Mouse (Mus musculus): Measurements from ENCODE around the gene Scarf2. TPM values are rescaled to one million over a fixed set of nuclear protein-coding genes. Genes with fewer than 3 reads are reported as not detected.

Gene Scarf2
- not detected in 2 replicates for total RNA-seq (2017)

- no peak for ATAC-seq (replicated peaks; ENCODE audit: low read depth, poor library complexity, severe bottlenecking)
These were observed at the start of gene Scarf2 for GRCm38 (mm10) chr16:17796971-17797811. TSS of gene Scarf2 (plus strand) at chr16:17797282.

DNA sequence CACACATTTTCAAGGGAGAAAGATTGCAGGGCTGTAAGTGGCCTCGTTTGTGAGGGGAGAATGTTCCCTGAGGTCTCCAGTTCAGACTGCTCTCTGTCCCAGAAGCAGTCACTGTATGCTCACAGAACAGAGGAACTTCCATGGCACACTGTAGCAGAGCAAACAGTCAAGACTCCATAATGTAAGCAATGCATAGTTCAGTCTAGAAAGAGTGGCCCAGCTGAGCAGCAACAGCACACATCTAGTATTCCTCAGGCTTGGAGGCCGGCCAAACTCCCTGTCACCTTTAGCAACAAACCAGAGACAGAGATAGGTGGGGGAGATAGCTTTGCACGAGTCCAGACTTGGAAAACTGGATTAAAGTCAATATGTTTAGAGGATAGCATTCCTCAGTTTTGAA lies 44.1 kb upstream of the Scarf2 start:
- ATAC-seq (replicated peaks; ENCODE audit: low read depth, poor library complexity, severe bottlenecking) = no peak

DNA sequence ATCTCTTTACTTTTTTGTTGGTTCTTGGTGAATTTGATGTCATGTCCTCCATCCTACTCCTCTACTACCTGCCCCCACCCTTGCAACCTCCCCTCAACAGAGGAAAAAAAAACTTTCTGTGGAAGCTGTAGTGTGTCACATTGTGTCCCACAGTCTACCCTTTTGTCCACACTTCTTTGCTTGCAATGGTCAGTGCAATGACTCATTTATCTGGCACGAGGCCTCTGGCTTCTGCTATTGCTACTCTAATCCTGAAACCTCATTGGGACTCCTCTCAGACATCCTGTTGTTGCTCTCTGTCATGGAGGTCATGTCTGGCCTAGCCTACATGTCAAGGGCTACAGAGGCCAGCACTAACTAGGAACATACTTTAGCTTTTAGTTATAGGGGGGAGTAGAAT lies 43.4 kb upstream of the Scarf2 start:
- no peak for ATAC-seq (replicated peaks; ENCODE audit: low read depth, poor library complexity, severe bottlenecking)

DNA sequence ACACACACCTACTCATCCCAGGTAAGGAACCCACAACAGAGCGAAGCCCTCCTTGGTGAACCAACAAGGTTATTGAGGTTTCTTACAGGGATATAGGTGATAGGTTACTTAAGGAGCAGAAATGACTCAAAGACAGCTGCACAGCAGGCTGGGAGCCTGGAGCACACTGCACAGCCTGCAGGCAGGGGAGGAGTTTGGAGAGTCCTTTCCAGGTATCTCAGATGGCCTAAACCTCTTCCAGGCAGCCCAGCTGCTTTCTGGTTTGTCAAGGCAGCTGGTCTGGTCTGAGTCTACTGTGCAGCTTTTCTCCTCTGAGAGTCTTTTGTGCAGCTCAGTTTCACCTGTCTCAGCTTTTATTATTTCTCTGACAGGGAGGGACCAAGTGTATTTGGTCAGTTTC lies 39.3 kb upstream of the Scarf2 start:
- no peak for ATAC-seq (replicated peaks; ENCODE audit: low read depth, poor library complexity, severe bottlenecking)

- peak; percentile 6; the same call in 1 of the 2 replicates for ATAC-seq (replicated peaks; ENCODE audit: low read depth, poor library complexity, severe bottlenecking)
These were observed 38.2 kb upstream of the Scarf2 start for GRCm38 (mm10) chr16:17758902-17759301.

DNA sequence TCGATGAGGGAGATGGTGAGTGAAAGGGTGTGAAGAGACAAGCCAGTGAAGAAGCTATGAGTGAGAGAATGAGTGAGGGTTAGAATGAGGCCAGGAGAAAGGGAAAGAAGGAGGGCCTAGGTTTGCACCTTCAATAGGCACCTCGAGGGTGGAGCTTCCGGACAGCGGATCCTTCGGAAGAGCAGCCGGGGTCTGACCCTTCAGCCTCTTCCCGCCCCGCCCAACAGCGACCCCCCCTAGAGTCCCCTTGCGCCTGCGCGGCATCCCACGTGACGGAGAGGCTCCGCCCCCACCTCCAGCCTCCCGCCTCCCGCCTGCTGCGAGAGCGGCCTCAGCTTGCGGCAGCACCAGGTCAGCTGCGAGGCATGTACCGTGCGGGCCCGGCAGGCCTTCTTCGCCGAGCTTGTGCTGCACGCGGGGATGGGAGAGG lies 37.7 kb upstream of the Scarf2 start, which contains the start of gene Klhl22:
TSS of gene Klhl22 (plus strand) at position 275 of the 430 bp plus-strand sequence.
- ATAC-seq (replicated peaks; ENCODE audit: low read depth, poor library complexity, severe bottlenecking) = peak; percentile 59

DNA sequence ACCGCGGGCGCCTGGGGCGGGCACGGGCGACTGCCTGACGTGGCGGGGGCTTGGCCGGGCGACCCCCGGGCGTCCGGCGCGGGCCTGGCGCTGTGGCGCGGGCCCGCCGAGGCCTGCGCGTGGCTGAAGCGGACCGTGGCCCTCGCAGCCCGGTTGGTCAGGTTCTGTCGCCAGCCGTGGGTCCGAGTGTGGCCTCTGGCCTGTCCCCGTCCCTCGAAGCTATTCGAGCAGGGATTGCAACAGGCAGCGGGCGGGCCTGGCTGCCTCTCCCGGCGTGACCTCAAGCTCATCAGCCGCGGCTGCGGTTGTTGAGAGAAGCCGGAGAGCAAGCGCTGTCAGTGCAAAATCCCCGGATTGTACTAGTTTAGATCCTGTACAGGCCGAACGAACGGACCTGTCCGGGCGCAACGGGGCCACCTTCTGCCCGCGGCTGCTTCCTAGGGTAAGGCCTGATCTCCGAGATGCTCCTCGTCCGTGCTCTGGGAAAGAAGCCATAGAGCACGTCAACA lies 37.2 kb upstream of the Scarf2 start:
- ATAC-seq (replicated peaks; ENCODE audit: low read depth, poor library complexity, severe bottlenecking) = peak; percentile 31

DNA sequence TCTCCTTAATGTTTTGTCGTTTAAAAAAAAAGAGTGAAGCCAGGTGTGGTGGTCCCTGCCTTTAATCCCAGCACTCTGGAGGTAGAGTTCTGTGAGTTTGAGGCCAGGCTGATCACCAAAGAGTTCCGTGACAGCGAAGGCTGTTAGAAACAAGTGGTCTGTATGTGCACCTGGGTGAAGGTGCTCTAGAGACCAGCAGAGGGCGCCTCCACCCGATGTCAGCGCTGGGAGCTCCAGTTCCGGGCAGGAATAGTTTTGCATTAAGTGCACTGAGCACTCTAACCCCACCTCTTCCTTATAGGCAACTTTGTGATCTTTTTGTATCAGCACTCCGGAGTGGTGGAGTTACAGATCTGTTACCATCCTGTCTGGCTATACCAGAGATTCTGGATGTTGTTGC lies 36.4 kb upstream of the Scarf2 start:
- ATAC-seq (replicated peaks; ENCODE audit: low read depth, poor library complexity, severe bottlenecking) = peak; percentile 50

GRCm38 (mm10) chr16:17761074-17761473 lies 36.0 kb upstream of the Scarf2 start:
- ATAC-seq (replicated peaks; ENCODE audit: low read depth, poor library complexity, severe bottlenecking) = peak; percentile 59

DNA sequence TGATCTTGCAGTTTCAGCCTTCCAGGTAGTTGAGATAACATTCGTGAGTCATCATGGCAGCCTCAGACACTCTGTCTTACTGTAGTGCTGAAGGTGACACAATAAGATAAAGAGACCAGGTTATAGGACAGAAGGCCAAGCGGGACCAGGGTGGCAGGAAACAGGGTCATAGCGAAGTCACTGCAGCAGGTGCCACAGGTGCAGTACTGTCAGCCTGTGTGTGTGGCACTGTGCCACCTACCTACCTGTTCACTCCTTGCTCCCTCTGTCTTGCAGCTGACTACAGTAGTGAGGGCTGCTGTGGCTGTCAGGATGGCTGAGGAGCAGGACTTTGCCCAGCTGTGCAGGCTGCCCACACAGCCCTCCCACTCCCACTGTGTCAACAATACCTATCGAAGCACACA lies 33.0 kb upstream of the Scarf2 start:
- no peak for ATAC-seq (replicated peaks; ENCODE audit: low read depth, poor library complexity, severe bottlenecking)

DNA sequence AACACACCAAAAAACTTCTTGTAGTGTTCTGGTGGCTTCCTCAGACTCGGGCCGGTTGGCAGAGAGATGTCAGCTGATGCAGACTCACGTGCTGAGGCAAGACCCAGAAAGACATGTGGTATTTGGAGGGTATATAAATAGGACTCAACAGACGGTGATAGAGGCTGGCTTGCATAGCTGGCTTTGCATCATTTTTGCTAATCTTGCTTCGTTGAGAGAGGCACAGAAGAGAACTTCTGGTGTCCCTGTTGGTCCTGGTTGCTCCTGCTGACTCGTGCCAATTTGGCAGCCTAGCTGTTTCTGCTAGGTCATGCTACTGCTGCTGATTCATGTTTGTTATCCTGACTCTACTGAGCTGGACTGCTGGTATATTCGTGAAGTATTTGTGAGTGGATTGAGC lies 28.2 kb upstream of the Scarf2 start:
- no peak for ATAC-seq (replicated peaks; ENCODE audit: low read depth, poor library complexity, severe bottlenecking)

DNA sequence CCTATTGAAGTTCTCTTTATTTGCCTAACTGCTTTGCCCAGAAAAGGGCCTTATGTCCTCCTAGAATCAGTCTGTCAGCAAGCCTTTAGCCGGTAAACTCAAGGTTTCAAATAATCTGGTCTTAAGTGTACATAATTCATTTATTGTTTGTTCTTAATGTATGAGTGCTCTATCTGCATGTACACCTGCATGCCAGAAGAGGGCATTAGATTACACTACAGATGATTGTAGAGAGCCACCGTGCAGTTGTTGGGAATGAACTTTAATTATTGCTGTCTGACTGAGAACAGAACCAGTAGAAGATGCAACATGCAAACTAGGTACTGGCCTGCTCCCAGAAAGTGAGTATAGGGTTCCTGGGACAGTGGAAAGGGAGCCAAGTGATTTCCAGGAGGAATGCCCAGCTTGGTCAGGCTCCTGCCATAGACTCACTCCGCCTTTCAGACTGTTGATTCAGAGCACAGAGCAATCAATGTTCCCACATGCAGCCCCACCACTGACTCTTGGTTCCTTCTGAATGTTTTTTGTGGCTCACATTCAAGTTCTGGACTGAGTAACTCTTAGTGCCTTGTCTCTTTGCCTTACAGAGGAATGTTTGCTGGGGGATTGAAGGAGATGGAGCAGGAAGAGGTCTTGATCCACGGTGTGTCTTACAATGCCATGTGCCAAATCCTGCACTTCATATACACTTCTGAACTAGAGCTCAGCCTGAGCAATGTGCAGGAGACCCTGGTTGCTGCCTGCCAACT lies 25.8 kb upstream of the Scarf2 start:
- ATAC-seq (replicated peaks; ENCODE audit: low read depth, poor library complexity, severe bottlenecking) = no peak

GRCm38 (mm10) chr16:17776828-17777227 lies 20.3 kb upstream of the Scarf2 start:
- peak; percentile 69; the same call in 1 of the 2 replicates for ATAC-seq (replicated peaks; ENCODE audit: low read depth, poor library complexity, severe bottlenecking)

- ATAC-seq (replicated peaks; ENCODE audit: low read depth, poor library complexity, severe bottlenecking) = no peak
These were observed 18.9 kb upstream of the Scarf2 start for GRCm38 (mm10) chr16:17778223-17778622.

GRCm38 (mm10) chr16:17779692-17780091 lies 17.4 kb upstream of the Scarf2 start:
- no peak for ATAC-seq (replicated peaks; ENCODE audit: low read depth, poor library complexity, severe bottlenecking)

DNA sequence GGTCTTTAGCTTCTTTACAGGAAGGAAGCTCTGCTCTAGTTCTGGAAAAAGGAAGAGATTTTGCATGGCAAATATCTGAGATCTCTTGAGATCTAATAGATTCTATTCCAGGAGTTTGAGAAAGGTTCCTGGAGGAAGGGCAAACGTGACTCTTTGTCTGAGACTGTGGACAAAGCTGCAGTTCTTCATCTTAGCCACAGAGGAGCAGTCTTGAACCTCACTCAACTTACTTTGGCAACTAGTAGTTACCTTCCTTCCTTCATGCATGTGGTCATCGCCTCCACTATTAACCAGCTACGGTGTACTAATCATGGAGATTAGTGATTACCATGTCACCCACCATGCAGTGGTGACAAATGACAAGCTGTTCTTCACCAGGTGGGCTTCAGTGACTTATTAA lies 11.7 kb upstream of the Scarf2 start:
- 0 out of 2 replicates have a peak, but pooled peaks have one; percentile 36 for ATAC-seq (replicated peaks; ENCODE audit: low read depth, poor library complexity, severe bottlenecking)

GRCm38 (mm10) chr16:17792728-17793127 lies 4.4 kb upstream of the Scarf2 start:
- no peak for ATAC-seq (replicated peaks; ENCODE audit: low read depth, poor library complexity, severe bottlenecking)

DNA sequence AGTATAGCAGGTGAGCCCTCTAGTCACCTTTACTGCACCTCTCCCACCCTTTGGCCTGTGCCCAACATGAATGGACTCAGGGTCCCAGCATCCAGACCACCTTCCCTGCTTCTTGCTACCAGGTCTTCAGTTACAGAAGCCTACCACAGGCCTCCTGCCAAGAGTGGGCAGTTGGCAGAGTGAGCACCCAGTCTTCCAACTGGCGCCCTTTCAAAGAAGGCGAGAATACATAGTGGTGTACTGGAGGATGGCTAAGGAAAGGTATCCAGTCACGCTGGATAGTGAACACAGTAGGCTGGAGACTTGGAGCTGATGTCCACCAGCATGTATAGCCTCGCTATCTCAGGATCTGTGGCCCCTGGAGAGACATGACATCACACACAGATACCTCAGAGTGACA lies 3.0 kb upstream of the Scarf2 start:
- no peak for ATAC-seq (replicated peaks; ENCODE audit: low read depth, poor library complexity, severe bottlenecking)

DNA sequence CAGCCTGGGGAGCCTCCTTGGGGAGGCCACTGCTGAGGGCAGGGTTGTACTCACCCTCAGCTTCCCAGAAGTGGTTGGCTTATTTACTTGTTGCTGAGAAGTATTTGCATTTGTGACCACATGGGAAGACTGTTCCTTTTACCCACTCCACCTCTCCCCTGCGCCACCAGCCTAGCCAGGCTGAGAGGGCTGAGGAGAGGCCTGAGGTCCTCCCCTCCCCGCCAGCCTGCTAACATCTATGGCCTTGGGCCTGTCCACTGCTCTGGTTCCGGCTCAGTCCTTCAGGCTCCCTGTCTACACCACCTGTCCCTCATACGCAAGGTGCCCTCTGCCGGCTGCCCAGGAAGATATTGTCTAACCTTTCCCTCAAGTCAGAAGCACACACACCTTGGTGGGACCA lies 1.4 kb upstream of the Scarf2 start:
- no peak for ATAC-seq (replicated peaks; ENCODE audit: low read depth, poor library complexity, severe bottlenecking)

GRCm38 (mm10) chr16:17796519-17796918 lies 563 bp upstream of the Scarf2 start:
- peak; percentile 34; the same call in 1 of the 2 replicates for ATAC-seq (replicated peaks; ENCODE audit: low read depth, poor library complexity, severe bottlenecking)

- ATAC-seq (replicated peaks; ENCODE audit: low read depth, poor library complexity, severe bottlenecking) = peak; percentile 23; the same call in 1 of the 2 replicates
These were observed 780 bp downstream of the Scarf2 start for GRCm38 (mm10) chr16:17797812-17798311.

All from common myeloid progenitor, adult 5-6 weeks (primary cell).